Mouse (Mus musculus) heart, postnatal 4 days (tissue): ENCODE data around the gene B4galnt1. TPM values are rescaled to one million over a fixed set of nuclear protein-coding genes. Genes with fewer than 3 reads are reported as not detected.
"Not testable (repeated sequence)": the region's sequence is repeated elsewhere in the genome, so short reads cannot be mapped to it uniquely, and the experiment has no call there.

Experiments
- DNase-seq: peaks from one replicate; pipeline ENCODE4 v3.0.0; 2021
- total RNA-seq, 2 experiments: library from RNA; stranded (reverse); gene quantifications; 2 replicates each; pipeline ENCODE4 v1.2.3; 2021

The B4galnt1 gene
- total RNA-seq, result 1 to 10 TPM; 2.2 to 2.7 TPM

GRCm38 (mm10) chr10:127164631-127165353 lies at the start of gene B4galnt1:
B4galnt1 (plus strand) TSS chr10:127165225.
- DNase-seq, result peak; percentile 79

GRCm38 (mm10) chr10:127118470-127118869 lies 46.6 kb upstream of the B4galnt1 start:
- no peak for DNase-seq

GRCm38 (mm10) chr10:127119229-127119628 lies 45.8 kb upstream of the B4galnt1 start:
- no peak for DNase-seq

- DNase-seq, result peak; percentile 24
These were observed 44.5 kb upstream of the B4galnt1 start for GRCm38 (mm10) chr10:127120301-127121065.

- DNase-seq, result peak; percentile 97
These were observed 44.0 kb upstream of the B4galnt1 start, which contains the start of gene Os9 for GRCm38 (mm10) chr10:127121066-127121477. Os9 (minus strand) TSS chr10:127121131.

GRCm38 (mm10) chr10:127122018-127122417 lies 43.0 kb upstream of the B4galnt1 start:
- no peak for DNase-seq

- DNase-seq, result no peak
These were observed 42.1 kb upstream of the B4galnt1 start for GRCm38 (mm10) chr10:127122784-127123435.

- peak; percentile 72 for DNase-seq
These were observed 41.6 kb upstream of the B4galnt1 start for GRCm38 (mm10) chr10:127123436-127123805.

- peak; percentile 29 for DNase-seq
These were observed 39.6 kb upstream of the B4galnt1 start for GRCm38 (mm10) chr10:127125210-127126001.

GRCm38 (mm10) chr10:127126579-127126978 lies 38.4 kb upstream of the B4galnt1 start:
- DNase-seq, result no peak

GRCm38 (mm10) chr10:127127711-127128279 lies 37.2 kb upstream of the B4galnt1 start:
- no peak for DNase-seq

- DNase-seq, result no peak
These were observed 35.6 kb upstream of the B4galnt1 start for GRCm38 (mm10) chr10:127129431-127129830.

- DNase-seq, result no peak
These were observed 32.6 kb upstream of the B4galnt1 start for GRCm38 (mm10) chr10:127132469-127132868.

- not testable (repeated sequence) for DNase-seq
These were observed 30.5 kb upstream of the B4galnt1 start for GRCm38 (mm10) chr10:127134394-127135035.

- DNase-seq, result no peak
These were observed 29.7 kb upstream of the B4galnt1 start for GRCm38 (mm10) chr10:127135118-127135836.

- DNase-seq, result no peak
These were observed 28.5 kb upstream of the B4galnt1 start for GRCm38 (mm10) chr10:127136510-127136909.

- no peak for DNase-seq
These were observed 27.1 kb upstream of the B4galnt1 start for GRCm38 (mm10) chr10:127137896-127138295.

- no peak for DNase-seq
These were observed 26.5 kb upstream of the B4galnt1 start for GRCm38 (mm10) chr10:127138328-127139141.

GRCm38 (mm10) chr10:127140971-127141370 lies 24.1 kb upstream of the B4galnt1 start:
- DNase-seq, result no peak

GRCm38 (mm10) chr10:127141500-127141899 lies 23.5 kb upstream of the B4galnt1 start:
- DNase-seq, result no peak
